Mouse (Mus musculus) heart, embryonic 14.5 days (tissue): Measurements from ENCODE around the gene Llgl2. TPM values are rescaled to one million over a fixed set of nuclear protein-coding genes. Genes with fewer than 3 reads are reported as not detected.
A peak's percentile ranks its signal among the peaks of the same experiment; 100 is the strongest.

Experiments used
- ATAC-seq: fragments of 200-750 bp; cut with Nextera tagmentation; 2 replicates; pipeline ENCODE4 v1.8.0; 2017; ENCODE audit warnings: low read depth, moderate TSS enrichment; ENCODE audit not compliant: insufficient number of reproducible peaks, insufficient read depth, low FRiP score
- H3K27ac ChIP-seq, 2 experiments: fragments of 200-500 bp in 1 of 2; fragments of 300-500 bp in 1 of 2; sonication (generic) in 1 of 2; replicated peaks in 1 of 2; 2 replicates each; pipeline ENCODE4 v1.5.1; 2012 to 2014; ENCODE audit warnings: low read depth in 2 of 2, low read length in 2 of 2, control low read depth in 1 of 2, mild to moderate bottlenecking in 1 of 2, mixed read lengths in 1 of 2; ENCODE audit not compliant: control insufficient read depth in 1 of 2, insufficient read depth in 1 of 2
- H3K27me3 ChIP-seq: fragments of 300-500 bp; sonication (generic); 2 replicates; pipeline ENCODE4 v1.6.1; 2014; ENCODE audit warnings: mild to moderate bottlenecking, low read length, control low read depth; ENCODE audit not compliant: control insufficient read depth, insufficient read depth
- H3K36me3 ChIP-seq: fragments of 300-500 bp; sonication (generic); 2 replicates; pipeline ENCODE4 v1.6.1; 2014; ENCODE audit warnings: mild to moderate bottlenecking, control low read depth, low read length, mixed read lengths; ENCODE audit not compliant: control insufficient read depth, insufficient read depth
- H3K4me1 ChIP-seq, 2 experiments: fragments of 200-500 bp in 1 of 2; fragments of 300-500 bp in 1 of 2; sonication (generic) in 1 of 2; 2 replicates each; pipeline ENCODE4 v1.6.1; 2012 to 2014; ENCODE audit warnings: low read length in 2 of 2, control low read depth in 1 of 2, mixed read lengths in 1 of 2; ENCODE audit not compliant: control insufficient read depth in 2 of 2, insufficient read depth in 2 of 2
- H3K4me2 ChIP-seq: fragments of 300-500 bp; sonication (generic); 2 replicates; pipeline ENCODE4 v1.6.1; 2014; ENCODE audit warnings: mild to moderate bottlenecking, low read length
- H3K4me3 ChIP-seq, 2 experiments: fragments of 200-500 bp in 1 of 2; fragments of 300-500 bp in 1 of 2; sonication (generic) in 1 of 2; 2 replicates each; pipeline ENCODE4 v1.5.1; 2012 to 2014; ENCODE audit warnings: low read length in 2 of 2, mild to moderate bottlenecking in 2 of 2, control low read depth in 1 of 2, low read depth in 1 of 2, moderate library complexity in 1 of 2; ENCODE audit not compliant: control insufficient read depth in 1 of 2, insufficient read depth in 1 of 2
- H3K9ac ChIP-seq: fragments of 300-500 bp; sonication (generic); 2 replicates; pipeline ENCODE4 v1.6.1; 2014; ENCODE audit warnings: mild to moderate bottlenecking, low read length
- H3K9me3 ChIP-seq: fragments of 300-500 bp; sonication (generic); 2 replicates; pipeline ENCODE4 v1.6.1; 2016; ENCODE audit warnings: low read length, control low read depth; ENCODE audit not compliant: control insufficient read depth
- WGBS: fragments of 180-500 bp; shearing (Covaris S2); extraction: QIAGEN DNeasy Blood & Tissue Kit; methylation state at CpG from one replicate; pipeline ENCODE4 v1.1.7; 2014; 5-methylcytosine and 5-hydroxymethylcytosine counted together
- polyA plus RNA-seq: library from polyadenylated mRNA; unstranded; fragments of >200 nt; fragmentation: Nextera tagmentation; extraction: Ambion mirVana; gene quantifications from 2 replicates; pipeline ENCODE4 v1.2.1, GENCODE M21; 2014

Gene Llgl2
- polyA plus RNA-seq, 1 experiment from 2014 or later = 15.5 TPM

GRCm38 (mm10) chr11:115780141-115781070 lies 43.4 kb upstream of the Llgl2 start:
- H3K4me1 ChIP-seq = peaks cover 47 to 59% of the 10 kb centered on the region in 2 experiments
- no peaks in the 10 kb centered on the region for H3K9me3 ChIP-seq
- no peaks in the 10 kb centered on the region for H3K27me3 ChIP-seq
- peak overlapping the region; percentile 97 for H3K27ac ChIP-seq
- peak overlapping the region; percentile 56 for H3K4me2 ChIP-seq
- peak overlapping the region; percentile 59; the same call in 1 of the 2 replicates for H3K9ac ChIP-seq
- no peak for ATAC-seq
- WGBS = 19% methylated on average over 20 of the region's 20 CpGs
- H3K36me3 ChIP-seq = peaks cover 21% of the 10 kb centered on the region
- H3K4me3 ChIP-seq = no peak overlapping the region

GRCm38 (mm10) chr11:115786473-115786872 lies 37.4 kb upstream of the Llgl2 start:
- Histone ChIP-seq H3K27me3 (no peaks in the 10 kb centered on the region), H3K4me2 (no peak overlapping the region), H3K36me3 (peaks cover 67% of the 10 kb centered on the region), H3K4me1 (peaks cover 0 to 1% of the 10 kb centered on the region in 2 experiments; a peak in 1 of 4 replicates), H3K27ac (no peak overlapping the region), H3K9ac (no peak overlapping the region), H3K4me3 (no peak overlapping the region), H3K9me3 (no peaks in the 10 kb centered on the region)
- WGBS = 81% methylated on average over 6 of the region's 6 CpGs
- no peak for ATAC-seq

DNA sequence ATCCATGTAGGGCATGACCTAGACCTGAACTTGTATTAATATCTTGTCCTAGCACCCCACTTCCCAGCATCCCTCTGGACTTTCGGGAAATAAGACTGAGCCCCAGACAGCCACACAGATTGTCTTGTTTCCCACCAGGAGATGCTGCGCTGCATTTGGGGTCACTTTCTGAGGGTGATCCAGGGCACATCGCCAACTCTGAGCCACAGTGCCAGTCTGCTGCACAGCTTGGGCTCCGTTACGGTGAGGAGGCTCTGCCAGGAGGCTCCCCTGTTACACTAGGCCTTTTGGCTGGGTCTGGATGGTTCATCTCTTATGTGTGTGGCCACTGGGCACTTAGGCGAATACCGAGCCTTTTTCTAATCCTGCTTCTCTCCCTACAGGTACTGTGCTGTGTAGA lies 34.1 kb upstream of the Llgl2 start:
- Histone ChIP-seq H3K4me2 (no peak overlapping the region), H3K4me3 (no peak overlapping the region), H3K27me3 (no peaks in the 10 kb centered on the region), H3K9me3 (no peaks in the 10 kb centered on the region), H3K4me1 (no peaks in the 10 kb centered on the region), H3K9ac (no peak overlapping the region), H3K36me3 (peaks cover 95% of the 10 kb centered on the region), H3K27ac (no peak overlapping the region)
- WGBS = 95% methylated on average over 7 of the region's 7 CpGs
- ATAC-seq = no peak

DNA sequence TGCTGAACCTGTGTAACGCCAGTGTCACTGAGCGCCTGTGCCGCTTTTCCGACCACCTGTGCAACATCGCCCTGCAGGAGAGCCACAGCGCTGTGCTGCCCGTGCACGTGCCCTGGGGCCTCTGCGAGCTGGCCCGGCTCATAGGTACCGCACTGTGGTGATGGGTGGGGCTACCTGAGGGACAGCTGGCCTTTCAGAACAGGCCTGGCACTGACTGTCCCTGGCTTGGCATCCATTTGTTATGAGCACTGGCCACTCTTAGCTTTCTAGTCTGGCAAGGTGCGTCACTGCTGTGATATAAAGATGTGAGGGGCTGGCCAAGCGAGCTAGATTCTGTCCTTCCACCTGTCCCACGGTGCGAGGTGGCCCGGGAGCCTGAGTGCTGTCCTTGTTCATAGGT lies 31.9 kb upstream of the Llgl2 start:
- Histone ChIP-seq H3K27me3 (no peaks in the 10 kb centered on the region), H3K36me3 (peaks cover 98% of the 10 kb centered on the region), H3K4me1 (no peaks in the 10 kb centered on the region), H3K4me3 (no peak overlapping the region), H3K4me2 (no peak overlapping the region), H3K27ac (no peak overlapping the region), H3K9me3 (no peaks in the 10 kb centered on the region), H3K9ac (no peak overlapping the region)
- no peak for ATAC-seq
- 91% methylated on average over 16 of the region's 16 CpGs for WGBS

GRCm38 (mm10) chr11:115792353-115792752 lies 31.5 kb upstream of the Llgl2 start:
- no peak for ATAC-seq
- H3K27me3 ChIP-seq = no peaks in the 10 kb centered on the region
- H3K36me3 ChIP-seq = peaks cover 98% of the 10 kb centered on the region
- H3K9me3 ChIP-seq = no peaks in the 10 kb centered on the region
- H3K4me2 ChIP-seq = no peak overlapping the region
- no peak overlapping the region for H3K9ac ChIP-seq
- WGBS = 69% methylated on average over 14 of the region's 14 CpGs
- no peak overlapping the region for H3K4me3 ChIP-seq
- no peaks in the 10 kb centered on the region for H3K4me1 ChIP-seq
- no peak overlapping the region for H3K27ac ChIP-seq

- no peak for ATAC-seq
- Histone ChIP-seq H3K4me2 (no peak overlapping the region), H3K9ac (no peak overlapping the region), H3K4me1 (no peaks in the 10 kb centered on the region), H3K36me3 (peaks cover 100% of the 10 kb centered on the region), H3K27ac (no peak overlapping the region; a peak in 1 of 4 replicates), H3K4me3 (no peak overlapping the region), H3K27me3 (no peaks in the 10 kb centered on the region), H3K9me3 (no peaks in the 10 kb centered on the region)
- WGBS = 72% methylated on average over 15 of the region's 15 CpGs
Measured at GRCm38 (mm10) chr11:115796898-115797297, 27.0 kb upstream of the Llgl2 start.

GRCm38 (mm10) chr11:115797665-115798064 lies 26.2 kb upstream of the Llgl2 start:
- no peak for ATAC-seq
- H3K36me3 ChIP-seq = peaks cover 100% of the 10 kb centered on the region
- H3K9ac ChIP-seq = no peak overlapping the region
- no peak overlapping the region for H3K4me3 ChIP-seq
- H3K27me3 ChIP-seq = no peaks in the 10 kb centered on the region
- peak overlapping the region in 1 of 2 experiments; percentile 26; a peak in 1 of 4 replicates for H3K27ac ChIP-seq
- H3K9me3 ChIP-seq = no peaks in the 10 kb centered on the region
- H3K4me2 ChIP-seq = no peak overlapping the region
- WGBS = 68% methylated on average over 9 of the region's 9 CpGs
- no peaks in the 10 kb centered on the region for H3K4me1 ChIP-seq
